Mouse (Mus musculus) bone marrow, adult 2 months (tissue): ENCODE measurements around the gene Aldh1l2.

ENCODE experiments used
- CTCF ChIP-seq: fragments of 200-500 bp; IDR thresholded peaks from 2 replicates; pipeline ENCODE4 v1.5.1; 2011; ENCODE audit warnings: low read length, control low read depth; ENCODE audit not compliant: control insufficient read depth, insufficient read depth
- POLR2A ChIP-seq: fragments of 200-500 bp; IDR thresholded peaks from 2 replicates; pipeline ENCODE4 v1.6.1; 2011; ENCODE audit warnings: low read depth, mild to moderate bottlenecking, control low read depth, low read length, borderline replicate concordance; ENCODE audit not compliant: control insufficient read depth

GRCm38 (mm10) chr10:83513736-83514135 is 20.2 kb downstream of the Aldh1l2 start:
- TF ChIP-seq POLR2A = no peak
- no peak for TF ChIP-seq CTCF
